Mouse (Mus musculus): ENCODE data around the gene Osbpl3. TPM values are rescaled to one million over a fixed set of nuclear protein-coding genes. Genes with fewer than 3 reads are reported as not detected.

Osbpl3 gene
- 0.36 TPM for polyA plus RNA-seq (2014; fragmentation: Illumina TruSeq; extraction: RNeasy Lipid Tissue Mini Kit (QIAGEN cat#74804); ENCODE audit: low read depth, low replicate concordance)

DNA sequence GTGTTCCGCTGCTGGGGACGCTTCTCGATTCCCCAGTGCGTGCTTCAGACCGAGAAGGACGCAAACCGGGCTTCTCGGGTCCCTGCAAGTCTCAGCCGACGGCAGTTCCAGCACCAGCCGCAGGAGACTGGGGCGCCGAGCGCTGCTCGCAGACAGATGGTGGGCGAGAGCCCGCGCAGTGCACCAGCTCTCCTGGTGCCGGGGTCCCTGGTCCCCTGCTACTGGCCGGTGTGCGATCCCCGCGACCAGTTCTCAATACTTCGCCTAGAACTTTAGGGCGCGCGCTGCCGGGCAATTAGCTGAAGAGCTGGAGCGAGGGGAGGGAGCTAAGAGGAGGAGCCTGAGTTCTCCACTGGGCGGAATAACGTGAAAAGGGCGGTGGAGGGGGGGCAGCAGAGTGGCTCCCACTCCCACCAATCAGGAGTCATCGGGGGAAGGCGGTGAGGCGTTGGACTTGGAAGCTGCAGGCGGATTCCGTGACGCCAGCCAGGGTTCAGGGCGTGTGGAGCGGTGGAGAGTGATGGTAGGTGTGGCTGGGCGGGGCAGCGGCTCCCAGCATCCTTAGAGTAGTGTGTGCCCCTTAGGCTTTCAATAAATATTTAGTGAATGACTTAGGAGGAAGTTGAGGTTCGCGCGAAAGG, at the start of gene Osbpl3:
TSS of gene Osbpl3 (minus strand) at position 373 of the 641 bp plus-strand sequence.

DNA sequence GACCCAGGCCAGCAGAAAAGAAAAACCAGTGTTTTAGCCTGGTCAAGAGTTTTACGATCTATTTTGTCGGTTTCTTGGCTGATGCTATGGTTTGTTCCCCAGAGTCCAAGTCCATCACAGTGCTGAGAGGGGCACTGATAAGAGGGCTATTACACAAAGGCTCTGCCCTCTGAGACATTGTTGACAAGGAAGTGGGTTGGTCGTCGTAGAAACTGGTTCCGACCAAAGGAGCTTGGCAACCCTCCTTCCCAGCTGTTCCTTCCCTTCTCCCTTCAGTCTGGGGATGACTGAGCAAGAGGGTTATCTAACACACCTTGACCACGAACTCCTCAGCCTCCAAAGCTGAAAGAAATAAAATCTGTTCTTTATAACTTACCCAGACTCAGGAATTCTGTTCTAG, 192.3 kb downstream of the Osbpl3 start, which contains the start of gene Gsdme:
TSS of gene Gsdme (minus strand) at position 193 of the 400 bp plus-strand sequence.

Other genes starting within 250 kb of the Osbpl3 start
- 1.5 TPM for gene Gsdme, start 192.3 kb downstream of the Osbpl3 start, polyA plus RNA-seq (2014; fragmentation: Illumina TruSeq; extraction: RNeasy Lipid Tissue Mini Kit (QIAGEN cat#74804); ENCODE audit: low read depth, low replicate concordance)
- gene Cycs, start 110.3 kb upstream of the Osbpl3 start, polyA plus RNA-seq (2014; fragmentation: Illumina TruSeq; extraction: RNeasy Lipid Tissue Mini Kit (QIAGEN cat#74804); ENCODE audit: low read depth, low replicate concordance): 67.6 TPM
- gene 4921507P07Rik, start 140.4 kb upstream of the Osbpl3 start, polyA plus RNA-seq (2014; fragmentation: Illumina TruSeq; extraction: RNeasy Lipid Tissue Mini Kit (QIAGEN cat#74804); ENCODE audit: low read depth, low replicate concordance): 733 TPM
- gene Npvf, start 198.2 kb upstream of the Osbpl3 start, polyA plus RNA-seq (2014; fragmentation: Illumina TruSeq; extraction: RNeasy Lipid Tissue Mini Kit (QIAGEN cat#74804); ENCODE audit: low read depth, low replicate concordance): not detected